Comparison of ENCODE assay signal across 14 mouse cellular contexts in the genomic region with DNA sequence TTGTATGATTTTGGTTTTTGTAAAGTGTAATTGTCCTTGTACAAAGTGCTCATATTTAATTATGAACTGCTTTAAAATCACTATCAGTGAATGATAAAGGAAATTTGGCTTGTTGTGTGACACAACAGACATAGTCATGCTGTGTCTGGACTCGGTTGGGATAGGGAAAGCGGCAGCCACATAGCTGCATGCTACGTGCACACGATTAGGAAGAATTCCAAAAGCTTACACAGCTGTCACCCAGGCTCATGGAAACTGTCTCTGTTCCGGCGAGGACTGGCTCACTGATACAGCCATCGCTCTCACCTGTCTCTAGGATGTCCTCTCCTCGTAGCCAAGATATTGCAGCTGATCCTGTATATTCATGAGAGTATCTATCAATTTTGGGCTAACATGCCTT.
"Had no signal": no experiment of that assay in that cellular context is flagged by ENCODE, and none has a peak within 500 bp of the region (broad histone marks: within the 10 kb centered on the region; RNA-seq: fewer than 3 reads in every experiment).

No protein-coding gene starts in this region.

- DNase-seq: kidney, adult 2 months; kidney, postnatal 14 days; lung, embryonic 14.5 days; lung, postnatal 10 days; lung, postnatal 4 days; thymus, postnatal 4 days had no signal

- H3K4me3 ChIP-seq: kidney, embryonic 15.5 days; left cerebral cortex, adult 2 months; limb, embryonic 15.5 days; liver, embryonic 12.5 days; megakaryocyte, embryonic 14.5 days; midbrain, embryonic 13.5 days; neural tube, embryonic 12.5 days had no signal

- H3K4me2 ChIP-seq: kidney, embryonic 15.5 days; limb, embryonic 15.5 days; liver, embryonic 12.5 days; lung, embryonic 14.5 days; midbrain, embryonic 13.5 days; neural tube, embryonic 12.5 days had no signal

- H3K27me3 ChIP-seq: kidney, embryonic 15.5 days; limb, embryonic 15.5 days; liver, embryonic 12.5 days; megakaryocyte, embryonic 14.5 days; midbrain, embryonic 13.5 days; neural tube, embryonic 12.5 days had no signal

- ATAC-seq: liver, embryonic 12.5 days; midbrain, embryonic 13.5 days had no signal

- H3K9me3 ChIP-seq: kidney, embryonic 15.5 days; limb, embryonic 15.5 days; liver, embryonic 12.5 days; megakaryocyte, embryonic 14.5 days; midbrain, embryonic 13.5 days; neural tube, embryonic 12.5 days had no signal

- H3K27ac ChIP-seq: kidney, embryonic 15.5 days; limb, embryonic 15.5 days; liver, embryonic 12.5 days; midbrain, embryonic 13.5 days; neural tube, embryonic 12.5 days; stomach, postnatal 0 days had no signal

- H3K9ac ChIP-seq: kidney, embryonic 15.5 days; limb, embryonic 15.5 days; liver, embryonic 12.5 days; lung, embryonic 14.5 days; midbrain, embryonic 13.5 days; neural tube, embryonic 12.5 days had no signal

- H3K4me1 ChIP-seq: kidney, embryonic 15.5 days; limb, embryonic 15.5 days; neural tube, embryonic 12.5 days had no signal
